Mouse (Mus musculus): Measurements from ENCODE around the gene Klhl26.
"Not testable (repeated sequence)": the region's sequence is repeated elsewhere in the genome, so short reads cannot be mapped to it uniquely, and the experiment has no call there.

Klhl26 gene

DNA sequence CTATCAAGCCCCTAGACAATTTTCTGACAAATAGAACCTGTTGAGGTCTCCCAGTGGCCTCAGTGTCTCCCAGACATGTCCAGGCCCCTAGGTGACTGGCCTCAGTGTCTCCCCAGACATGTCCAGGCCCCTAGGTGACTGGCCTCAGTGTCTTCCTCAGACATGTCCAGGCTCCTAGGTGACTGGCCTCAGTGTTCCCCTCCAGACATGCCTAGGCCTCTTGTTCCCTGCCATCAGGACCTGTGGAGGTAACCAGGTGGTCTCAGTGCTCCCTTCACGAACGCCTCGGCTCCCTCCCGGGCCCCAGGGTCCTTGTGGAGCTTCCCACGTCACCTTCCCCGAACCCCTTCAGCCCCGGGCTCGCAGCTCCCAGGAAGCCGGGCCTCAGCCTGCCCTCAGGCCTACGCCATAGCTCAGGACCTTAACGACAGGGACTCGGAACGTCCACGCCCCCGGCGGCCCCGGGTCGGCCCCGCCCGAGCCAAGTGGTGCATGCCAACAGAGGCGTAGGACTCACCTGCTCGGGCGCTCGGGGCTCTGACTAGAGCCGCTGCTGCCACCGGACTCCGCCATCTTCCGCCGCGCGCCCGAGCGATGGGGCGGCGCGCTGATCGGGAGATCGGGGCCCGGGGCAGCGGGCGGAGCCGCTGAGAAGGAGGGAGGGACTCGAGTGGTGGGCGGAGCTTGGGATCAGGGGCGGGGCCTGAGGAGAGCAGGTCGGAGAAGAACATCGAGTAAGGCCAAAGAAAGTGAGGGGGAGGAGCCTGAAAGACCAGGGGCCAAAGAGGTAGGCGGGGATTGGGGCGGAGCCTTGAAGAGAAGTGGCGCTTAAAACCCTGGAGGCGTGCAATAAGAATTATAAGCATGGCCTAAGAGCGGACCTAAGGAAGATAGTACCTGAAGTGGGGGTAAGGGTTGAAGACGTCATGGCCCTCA is at the start of gene Klhl26:
Gene Klhl26 (minus strand): TSS at position 636 of the 936 bp plus-strand sequence.
- peak; percentile 96 for DNase-seq

DNA sequence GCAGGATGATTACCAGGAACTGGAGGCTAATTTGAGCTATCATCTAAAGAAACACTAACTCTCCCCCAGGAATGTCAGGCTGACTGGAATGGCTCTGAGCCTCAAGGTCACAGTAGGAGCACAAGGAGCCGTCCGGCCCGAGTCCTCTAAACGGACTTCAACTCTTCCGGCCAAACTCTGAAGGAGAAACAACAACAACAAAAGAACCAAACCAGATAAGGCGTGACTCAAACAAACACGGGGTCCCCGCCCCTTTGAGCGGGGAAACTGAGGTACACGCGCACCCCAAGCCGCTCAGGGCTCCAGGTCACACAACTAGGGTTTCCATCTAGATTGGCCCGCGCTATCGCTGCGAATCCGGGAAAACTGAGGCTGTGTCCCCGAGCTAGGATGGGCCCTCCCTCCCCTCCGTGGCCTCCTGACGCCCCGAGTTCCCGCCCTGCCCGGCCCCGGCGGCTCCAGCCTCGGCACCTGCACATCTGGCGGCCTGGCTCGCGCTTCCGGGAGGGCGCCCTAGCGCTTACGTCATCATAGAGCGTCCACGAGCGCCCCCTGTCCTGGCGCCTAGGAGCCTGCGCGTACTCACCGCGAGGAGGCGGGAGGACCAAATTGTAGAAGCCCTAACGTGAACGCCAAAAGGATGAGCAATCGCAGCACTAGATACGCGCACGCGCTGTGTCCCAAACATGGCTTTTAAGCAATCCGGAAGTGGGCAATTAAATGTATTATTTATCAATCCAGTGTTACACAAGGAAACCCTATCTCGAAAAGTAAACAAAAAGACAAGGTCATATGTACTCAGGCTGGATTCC is 46.0 kb upstream of the Klhl26 start:
- DNase-seq: peak; percentile 96

DNA sequence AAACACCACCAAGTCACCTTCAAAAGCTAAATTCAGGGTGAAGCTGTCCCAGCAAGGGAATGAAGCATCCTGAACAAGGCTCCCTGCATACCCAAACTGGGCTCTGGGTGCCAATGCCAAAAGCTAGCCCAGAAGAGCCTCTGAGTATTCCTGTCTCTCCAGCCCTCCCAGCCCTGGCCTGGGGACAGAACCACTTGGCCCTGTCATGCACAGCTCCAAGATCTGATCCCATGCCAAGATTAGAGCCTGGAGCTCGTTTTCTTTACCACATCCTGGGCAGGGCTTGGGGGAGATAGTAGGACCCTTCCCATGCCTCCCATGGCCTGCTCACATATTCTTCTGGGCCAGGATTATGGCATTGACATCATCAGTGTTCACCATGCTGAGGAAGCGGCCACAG is 42.8 kb upstream of the Klhl26 start:
- DNase-seq: no peak

DNA sequence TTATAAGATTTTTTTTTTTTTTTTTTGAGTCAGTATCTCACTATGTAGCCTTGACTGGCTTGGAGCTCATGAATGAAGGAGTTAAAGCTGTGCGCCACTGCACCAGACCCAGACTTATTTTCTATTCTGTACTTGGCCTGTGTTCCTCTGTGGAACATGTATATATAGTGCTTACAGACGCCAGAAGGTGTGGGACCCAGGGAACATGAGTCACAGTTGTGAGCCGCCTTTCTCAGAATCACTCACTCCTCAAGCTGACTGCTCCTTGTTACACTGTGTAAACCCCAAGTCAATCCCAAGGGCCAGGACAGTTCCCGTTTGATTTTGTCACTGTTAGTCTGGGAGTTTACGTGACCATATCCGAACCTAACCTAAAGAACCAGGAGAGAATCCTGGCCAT is 42.3 kb upstream of the Klhl26 start:
- DNase-seq: no peak

DNA sequence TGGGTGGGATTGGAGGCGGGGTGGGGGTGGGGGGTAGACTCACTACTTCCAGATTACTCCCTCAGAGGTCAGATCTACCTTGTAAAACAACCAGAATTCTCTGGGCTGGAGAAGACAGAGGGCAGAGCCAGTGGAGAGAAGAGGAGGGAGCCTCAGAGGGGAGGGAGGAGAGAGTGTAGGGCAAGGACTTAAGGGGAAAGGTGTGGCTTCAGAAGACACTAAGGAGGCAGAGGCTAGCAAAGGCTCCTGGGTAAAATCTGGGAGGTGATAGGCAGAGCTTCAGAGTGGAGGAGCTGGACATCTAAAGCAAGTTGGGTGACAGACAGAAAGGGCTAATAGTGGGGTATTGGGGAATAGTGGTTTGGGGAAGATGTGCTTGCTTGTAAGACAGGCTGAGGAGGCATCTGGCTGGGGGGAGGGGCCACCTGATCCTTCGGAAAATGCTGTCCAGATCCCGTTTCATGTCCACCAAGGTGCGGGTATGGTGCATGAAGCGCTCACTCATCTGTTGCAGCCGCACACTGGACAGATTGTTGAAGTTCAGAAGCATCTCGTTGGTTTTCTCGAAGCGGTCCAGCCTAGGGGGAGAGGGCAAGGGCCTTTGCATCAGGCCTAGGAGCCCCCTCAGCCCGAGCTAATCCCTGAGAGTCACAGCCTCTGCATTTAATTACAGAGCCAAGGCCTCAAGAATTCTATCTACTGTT is 41.3 kb upstream of the Klhl26 start:
- no peak for DNase-seq

DNA sequence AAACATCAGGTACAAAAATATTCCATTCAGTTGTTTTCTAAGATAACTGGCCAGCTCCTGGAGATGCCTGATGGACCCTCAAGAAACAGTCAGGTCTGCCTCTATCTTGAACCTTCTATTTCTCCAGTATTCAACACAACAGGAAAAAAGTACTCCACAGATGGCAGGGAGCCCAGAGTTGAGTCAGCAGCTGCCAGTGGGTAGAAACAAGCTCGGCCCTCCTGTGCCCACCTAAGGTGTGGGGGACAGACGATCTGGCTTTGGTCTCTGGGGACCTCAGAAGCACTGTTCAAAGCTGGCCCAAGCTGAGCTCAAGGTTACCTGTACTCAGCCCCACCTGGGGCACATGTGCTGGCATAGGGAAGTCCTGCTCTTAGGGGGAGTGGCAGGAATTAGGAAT is 36.7 kb upstream of the Klhl26 start:
- no peak for DNase-seq

DNA sequence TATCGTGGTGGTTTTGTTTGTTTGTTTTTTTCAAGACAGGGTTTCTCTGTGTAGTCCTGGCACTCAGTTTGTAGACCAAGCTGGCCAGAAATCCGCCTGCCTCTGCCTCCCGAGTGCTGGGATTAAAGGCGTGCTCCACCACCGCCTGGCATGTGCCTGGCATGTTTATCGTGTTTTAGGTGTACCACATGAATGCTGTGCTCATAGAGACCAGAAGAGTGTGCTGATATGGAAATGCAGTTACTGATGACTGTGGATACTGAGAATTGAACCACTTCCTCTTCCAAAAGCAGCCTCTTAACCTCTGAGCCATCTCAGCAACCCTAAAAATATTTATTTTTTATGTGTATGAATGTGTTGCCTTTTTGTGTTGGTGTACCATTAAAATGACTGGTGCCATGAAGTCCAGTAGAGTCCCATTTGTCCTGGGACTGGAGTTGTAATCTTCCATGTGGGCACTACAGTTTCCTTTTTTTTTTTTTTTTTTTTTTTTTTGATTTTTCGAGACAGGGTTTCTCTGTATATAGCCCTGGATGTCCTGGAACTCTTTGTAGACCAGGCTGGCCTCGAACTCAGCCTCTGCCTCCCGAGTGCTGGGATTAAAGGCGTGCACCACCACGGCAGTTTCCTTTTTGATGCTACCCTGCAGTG is 35.6 kb upstream of the Klhl26 start:
- DNase-seq: no peak

DNA sequence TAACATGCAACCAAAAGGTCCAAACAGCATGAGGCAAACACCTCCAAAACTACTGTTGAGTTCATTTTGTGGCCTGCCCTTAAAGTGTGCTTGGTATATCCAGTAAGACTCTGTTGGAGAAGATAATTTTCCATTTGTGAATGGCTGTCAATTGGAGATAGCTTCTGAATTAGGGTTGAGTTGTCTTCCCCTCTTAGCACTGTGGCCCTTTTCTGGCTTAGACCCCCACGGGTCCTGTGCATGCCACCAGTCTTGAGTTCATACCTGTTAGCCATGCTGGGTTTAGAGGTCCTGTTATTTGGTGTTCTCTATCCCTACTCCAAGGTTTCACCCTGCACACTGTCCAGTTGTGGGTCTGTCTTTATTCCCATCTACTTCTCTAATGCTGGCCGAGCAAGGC is 35.0 kb upstream of the Klhl26 start:
- DNase-seq: no peak

DNA sequence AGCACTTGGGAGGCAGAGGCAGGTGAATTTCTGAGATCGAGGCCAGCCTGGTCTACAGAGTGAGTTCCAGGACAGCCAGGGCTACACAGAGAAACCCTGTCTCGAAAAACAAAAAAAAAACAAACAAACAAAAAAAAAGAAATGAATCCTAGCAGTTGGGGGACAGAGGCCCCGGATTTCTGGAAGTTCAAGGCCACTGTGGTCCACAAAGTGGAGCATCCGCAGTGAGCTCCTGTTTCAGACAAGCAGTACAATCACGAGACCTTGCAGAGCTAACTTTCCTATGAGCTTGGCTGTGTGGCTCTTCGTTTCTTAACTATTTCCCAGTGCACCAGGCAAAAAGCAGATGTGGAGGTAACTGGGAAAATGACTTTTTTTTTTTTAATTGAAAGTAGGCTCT is 34.4 kb upstream of the Klhl26 start:
- DNase-seq: not testable (repeated sequence)

DNA sequence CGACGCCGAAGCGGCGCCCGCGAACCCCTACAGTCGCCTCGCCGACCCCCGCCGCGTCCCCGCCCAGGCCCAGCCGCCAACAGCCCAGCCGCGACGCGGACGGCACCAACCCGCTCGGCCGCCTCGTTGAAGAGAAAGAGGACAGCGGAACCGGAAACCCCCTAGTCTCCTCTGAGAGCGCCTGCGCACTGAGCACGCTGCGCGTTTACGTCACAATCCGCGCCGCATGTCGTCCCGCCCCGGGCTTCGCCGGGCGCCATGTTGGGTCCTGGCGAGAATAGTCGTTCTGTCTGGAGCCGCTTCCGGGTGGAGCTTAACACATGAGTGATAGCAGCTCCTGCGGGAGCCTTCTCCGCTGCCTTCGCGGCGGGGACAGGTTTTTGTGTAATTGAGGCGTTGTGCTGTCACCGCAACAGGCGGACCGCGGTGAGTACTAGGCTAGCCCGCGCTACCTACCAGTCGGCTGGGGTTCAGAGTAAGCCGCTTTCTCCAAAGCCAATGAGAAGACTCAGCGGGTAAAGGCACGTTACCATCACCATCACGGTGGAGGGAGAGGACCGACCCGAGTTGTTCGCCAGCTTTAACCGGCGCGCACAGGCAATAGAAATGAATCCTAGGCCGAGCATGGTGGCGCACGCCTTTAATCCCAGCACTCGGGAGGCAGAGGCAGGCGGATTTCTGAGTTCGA is 33.6 kb upstream of the Klhl26 start, which contains the start of gene Uba52:
Gene Uba52 (minus strand): TSS at position 574 of the 688 bp plus-strand sequence.
- peak; percentile 97 for DNase-seq

DNA sequence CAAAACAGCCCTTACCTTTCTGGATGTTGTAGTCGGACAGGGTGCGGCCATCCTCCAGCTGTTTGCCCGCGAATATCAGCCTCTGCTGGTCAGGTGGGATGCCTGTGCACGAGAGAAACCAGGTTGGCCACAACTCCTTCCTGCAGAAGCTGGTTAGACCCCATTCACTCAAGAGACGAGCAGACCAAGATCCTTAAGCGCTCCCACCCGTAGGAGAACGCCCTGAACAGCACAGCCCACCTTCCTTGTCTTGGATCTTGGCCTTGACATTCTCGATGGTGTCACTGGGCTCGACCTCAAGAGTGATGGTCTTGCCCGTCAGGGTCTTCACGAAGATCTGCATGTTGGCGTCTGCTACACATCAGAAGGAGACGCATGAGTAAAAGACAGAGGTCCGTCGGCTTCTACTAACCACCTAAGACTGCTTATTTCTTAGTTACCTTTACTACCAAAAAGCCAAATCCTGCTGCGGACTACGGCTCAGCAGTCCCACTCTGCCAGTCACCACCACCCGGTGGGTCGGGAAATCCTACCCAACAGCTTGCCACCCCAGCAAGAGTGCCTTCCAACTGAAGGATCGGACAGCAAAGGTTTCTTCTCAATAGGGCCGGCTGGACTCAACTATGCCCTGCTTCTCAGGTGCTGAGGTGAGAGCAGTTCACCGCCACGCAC is 32.6 kb upstream of the Klhl26 start:
- DNase-seq: no peak

DNA sequence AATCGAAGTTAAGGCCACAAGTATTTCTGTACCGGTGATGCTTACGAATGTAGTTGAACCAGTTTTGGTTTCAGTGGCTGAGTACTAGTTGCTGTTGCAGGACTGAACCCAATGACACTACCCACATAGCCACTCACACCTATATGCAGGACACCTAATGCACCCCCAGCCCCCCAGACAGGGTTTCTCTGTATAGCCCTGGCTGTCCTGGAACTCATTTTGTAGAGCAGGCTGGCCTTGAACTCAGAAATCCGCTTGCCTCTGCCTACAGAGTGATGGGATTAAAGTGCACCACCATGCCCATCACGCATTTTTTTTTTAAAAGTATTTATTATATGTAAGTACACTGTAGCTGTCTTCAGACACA is 30.2 kb upstream of the Klhl26 start:
- no peak for DNase-seq

DNA sequence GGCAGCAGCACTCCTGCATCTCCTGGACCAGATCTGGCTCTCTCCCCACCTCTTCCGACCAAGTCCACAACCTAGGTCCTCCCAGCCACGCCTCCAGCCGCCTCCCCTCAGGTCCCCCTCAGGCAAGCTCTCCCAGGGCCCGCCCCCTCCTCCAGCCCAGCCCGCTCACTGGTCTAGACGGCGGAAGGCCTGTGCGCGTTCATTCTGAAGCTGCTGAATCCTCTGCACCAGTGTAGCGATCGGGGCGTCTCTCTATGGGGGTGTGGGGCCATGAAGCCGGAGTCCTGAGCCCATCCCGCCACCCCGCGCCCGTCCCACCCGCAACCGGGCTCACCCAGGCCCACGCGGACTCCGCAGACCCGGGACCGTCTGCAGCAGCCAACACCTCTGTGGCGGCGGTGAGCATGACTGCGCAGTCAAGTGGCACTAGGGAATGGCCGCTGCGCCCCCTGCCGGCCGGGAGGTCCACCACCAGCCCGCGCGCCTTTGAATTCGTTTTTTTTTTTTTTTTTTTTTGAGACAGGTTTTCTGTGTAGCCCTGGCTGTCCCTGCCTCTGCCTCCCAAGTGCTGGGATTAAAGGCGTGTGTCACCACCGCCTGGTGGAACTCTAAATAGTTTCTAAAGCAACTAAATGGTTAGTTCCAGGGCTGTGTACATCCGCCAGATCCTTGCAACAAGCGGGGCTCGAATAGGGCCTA is 29.7 kb upstream of the Klhl26 start, which contains the start of gene Rex1bd:
Gene Rex1bd (minus strand): TSS at position 425 of the 699 bp plus-strand sequence.
- peak; percentile 93 for DNase-seq

DNA sequence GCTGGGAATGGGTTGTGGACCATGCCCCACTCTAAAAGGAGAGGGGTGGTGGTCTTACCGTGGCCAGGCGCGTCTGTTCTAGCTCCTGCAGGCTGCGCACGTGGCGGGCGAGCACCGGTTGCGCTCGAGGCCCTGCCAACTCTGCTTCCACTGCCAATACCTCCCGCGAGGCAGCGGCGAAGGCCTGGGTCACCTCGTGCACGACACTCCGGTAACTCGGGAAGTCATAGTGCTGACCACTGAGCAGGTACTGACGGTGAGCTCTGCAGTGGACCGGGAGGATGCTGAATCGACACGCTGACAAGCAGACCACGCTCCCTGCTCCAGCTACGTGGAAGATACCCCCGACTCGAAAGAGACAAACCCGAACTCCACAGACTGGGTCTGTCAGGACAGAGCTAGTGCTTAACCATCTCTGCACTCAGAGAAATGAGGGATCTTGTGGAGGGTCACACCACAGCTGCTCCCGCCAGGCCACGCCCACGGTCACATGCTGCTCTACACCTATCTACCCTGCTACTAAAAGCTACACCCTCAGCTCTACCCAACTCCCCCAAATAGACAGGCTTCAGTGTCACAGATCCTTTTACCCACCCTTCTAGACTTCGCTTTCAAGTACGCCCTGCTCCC is 29.0 kb upstream of the Klhl26 start:
- DNase-seq: no peak

DNA sequence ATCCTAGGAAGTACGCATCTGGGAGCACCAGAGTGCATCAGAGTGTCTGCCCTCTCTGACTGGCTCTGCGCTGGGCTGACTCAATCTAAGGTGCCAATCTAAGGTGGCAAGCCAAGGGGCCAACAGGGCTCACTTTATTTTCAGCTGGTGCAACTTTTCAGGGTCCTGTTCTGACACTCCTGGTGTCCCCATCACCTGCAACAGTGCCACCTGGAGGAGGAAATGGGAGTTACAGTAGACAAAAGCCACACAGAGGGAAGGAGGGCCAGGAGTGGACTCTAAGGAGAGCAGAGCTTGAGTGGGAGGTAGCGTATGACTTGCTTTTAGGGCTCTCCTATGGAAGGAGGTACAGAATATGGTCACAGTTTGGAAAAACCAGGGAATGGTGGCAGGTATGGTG is 28.1 kb upstream of the Klhl26 start:
- DNase-seq: peak; percentile 80

DNA sequence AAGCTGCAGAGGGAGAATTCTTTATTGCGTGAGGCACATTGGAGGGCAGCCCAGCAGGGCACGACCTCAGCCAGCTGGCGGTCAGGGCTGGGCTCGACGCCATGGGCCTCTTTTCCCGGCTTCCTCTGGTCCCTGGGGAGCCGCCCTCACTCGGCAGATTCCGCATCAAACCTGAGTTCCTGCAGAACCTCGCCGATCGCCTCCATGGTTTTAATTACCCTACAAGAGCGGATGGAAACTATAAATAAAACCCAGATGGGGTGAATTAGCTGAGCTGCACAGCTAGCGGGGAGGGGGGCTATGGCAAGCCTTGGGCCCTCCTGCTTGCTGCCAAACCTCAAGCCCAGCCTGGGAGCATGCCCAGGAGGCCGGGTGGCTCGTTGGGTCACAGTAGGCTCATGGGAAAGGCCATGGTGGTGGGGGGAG is 27.5 kb upstream of the Klhl26 start:
- peak; percentile 72 for DNase-seq

DNA sequence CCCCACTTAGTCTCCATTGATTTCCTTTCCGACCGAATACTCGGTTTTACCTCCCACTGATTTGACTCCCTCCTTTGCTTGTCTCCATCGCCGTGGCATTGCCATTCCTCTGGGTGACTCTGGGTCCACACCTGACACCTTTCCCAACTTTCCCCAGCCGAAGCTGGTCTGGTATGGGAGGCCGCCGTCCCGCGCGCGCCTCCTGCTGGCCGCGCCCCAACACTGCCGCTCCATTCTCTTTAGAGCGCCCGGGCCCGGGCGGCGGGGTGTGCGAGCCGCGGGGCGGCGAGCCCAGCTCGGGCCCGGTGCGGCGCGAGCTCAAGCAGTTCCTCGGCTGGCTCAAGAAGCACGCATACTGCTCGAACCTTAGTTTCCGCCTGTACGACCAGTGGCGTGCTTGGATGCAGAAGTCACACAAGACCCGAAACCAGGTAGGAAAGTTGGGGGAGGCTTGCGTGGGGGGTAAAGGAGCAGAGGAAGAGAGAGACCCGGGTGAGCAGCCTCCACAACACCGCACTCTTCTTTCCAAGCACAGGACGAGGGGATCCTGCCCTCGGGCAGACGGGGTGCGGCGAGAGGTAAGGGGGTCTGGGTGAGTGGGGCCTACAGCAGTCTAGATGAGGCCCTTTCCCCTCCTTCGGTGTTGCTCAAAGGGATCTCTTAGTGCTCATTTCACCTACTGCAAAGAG is 26.4 kb upstream of the Klhl26 start:
- peak; percentile 77 for DNase-seq

DNA sequence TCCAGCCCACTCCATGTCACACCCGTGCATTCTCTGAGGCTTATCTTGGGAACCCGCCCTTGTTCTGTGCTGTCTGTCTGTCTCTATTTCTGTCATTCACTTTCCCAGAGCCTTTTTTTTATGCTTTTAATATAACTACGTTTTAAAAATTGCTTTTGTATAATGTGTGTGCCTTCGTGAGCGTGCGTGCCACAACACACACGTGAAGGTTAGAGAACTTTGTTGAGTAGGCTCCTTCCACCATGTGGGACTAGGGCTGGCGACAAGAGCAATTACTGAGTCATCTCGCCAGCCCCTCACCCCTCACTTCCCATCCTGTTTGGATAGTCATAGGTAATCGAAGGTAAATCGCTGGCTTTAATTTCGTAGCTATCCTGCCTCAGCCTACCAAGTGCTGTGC is 25.8 kb upstream of the Klhl26 start:
- DNase-seq: no peak

DNA sequence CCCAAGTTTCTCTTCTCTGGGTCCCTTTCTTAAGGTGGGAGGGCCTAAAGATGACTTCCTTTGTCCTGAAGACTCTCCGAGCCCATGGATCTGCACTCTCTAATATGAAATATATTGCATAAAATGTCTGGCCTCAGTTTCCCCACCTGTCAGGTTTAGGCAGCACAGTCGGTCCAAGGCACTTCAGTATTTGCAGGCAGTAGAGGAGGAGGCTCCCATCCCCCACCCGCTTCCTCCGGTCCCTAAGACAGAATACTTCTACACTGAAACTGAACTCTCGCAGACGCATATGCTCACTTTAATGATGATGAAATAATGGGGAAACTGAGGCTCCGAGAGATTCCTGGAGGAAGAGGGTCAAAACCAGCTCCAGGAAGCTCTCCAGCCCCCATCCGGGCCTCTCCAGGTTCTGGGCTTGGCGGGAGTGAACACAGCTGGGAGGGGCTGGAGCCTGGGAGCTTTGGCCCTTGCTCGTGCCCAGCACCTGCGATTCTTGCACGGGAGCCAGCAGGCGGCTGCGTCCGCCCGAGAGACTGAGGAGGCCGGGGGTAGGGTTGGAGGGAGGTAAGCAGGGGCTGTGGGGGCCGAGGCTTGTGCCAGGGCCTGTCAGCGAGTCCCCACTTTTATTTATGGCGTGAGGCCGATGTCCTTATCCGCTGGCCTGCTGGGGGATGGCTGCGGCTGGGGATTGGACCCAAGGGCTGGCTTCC is 25.2 kb upstream of the Klhl26 start:
- no peak for DNase-seq

All from cerebellum, adult 11-12 months (tissue).